Mouse (Mus musculus): ENCODE measurements around the gene Sgms2.
A peak's percentile ranks its signal among the peaks of the same experiment; 100 is the strongest.

Sgms2 gene

DNA sequence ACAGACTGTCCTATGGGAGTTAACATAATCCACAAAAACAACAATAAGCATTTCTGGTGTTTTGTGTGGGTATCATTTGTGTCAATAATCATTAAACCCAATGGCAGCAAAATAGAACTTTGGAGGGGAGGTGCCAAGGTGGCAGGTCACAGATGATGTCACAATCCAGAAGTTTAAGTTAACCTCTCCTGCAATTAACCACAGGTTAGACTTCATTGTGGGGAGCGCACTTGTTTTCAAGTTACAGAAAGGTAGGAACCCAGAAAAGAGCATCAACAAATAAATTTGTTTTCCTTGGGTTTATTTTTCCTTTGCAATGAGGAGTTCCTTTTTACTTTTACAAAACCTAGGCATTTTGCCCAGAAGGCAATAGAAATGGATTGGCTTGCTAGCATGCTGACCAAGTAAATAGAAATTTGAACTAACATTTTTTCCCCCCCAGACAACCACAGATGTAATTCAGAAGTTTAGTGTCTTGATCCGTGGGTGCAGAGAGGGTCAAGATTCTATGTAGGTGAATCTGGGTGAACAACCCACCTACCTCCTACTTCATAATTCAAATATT, at the start of gene Sgms2:
Sgms2 (minus strand) TSS at position 51 of the 565 bp plus-strand sequence.
- DNase-seq (ENCODE audit: low spot score in 2 of 2): no peak

DNA sequence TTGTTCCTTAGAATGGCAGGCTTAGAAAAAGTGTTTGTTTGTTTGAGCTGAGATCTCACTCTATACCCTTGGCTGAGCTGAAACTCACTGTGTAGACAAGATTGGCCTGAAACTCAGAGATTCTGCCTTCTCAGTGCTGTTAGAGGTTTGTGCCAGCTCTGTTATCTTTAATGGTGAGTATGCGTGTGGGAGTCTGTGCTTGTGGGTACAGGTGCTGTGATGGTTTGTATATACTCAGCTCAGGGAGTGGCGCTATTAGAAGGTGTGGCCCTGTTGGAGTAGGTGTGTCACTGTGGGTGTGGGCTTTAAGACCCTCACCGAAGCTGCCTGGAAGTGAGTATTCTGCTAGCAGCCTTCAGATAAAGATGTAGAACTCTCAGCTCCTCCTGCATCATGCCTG, 34.0 kb upstream of the Sgms2 start:
- no peak for DNase-seq (ENCODE audit: low spot score in 2 of 2)

- peak in 1 of 2 experiments; percentile 41 for DNase-seq (ENCODE audit: low spot score in 2 of 2)
Observed at GRCm38 (mm10) chr3:131524779-131525178, 33.6 kb upstream of the Sgms2 start.

DNA sequence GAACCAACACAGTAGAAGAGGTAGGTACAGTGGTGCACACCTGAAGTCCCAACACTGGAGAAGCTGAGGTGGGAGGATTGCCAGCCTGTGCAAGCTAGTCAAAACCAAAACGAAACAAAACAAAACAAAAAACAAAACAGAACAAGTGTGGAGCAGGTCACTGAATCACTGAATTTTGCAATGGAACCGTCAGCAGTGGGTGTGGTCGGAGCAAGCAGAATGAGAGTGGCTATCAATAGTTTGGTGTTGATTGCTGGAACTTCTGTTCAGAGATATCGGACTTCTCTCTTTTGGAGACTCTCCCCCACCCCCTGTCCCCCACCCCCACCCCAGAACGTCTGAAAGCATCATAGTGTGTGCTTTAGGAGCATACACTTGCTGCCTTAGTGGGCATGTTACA, 33.0 kb upstream of the Sgms2 start:
- no peak for DNase-seq (ENCODE audit: low spot score in 2 of 2)

DNA sequence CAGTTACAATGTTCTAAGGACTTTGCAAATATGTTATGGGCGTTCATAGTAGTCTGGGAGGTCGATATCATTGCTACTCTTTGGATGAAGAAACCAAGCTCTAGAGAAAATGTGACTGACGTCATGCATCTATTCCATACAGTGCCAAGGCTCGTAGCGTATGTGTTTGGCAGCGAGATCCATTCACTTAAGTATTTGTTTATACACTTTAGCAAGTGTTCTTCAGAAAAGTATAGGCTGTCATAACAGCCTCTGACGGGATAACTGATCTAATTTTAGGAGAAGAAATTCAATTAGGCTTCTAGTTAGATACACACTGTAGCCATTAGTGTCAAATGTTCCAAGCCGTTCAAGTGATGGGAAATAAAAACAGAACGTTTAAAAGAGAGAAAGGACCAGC, 32.5 kb upstream of the Sgms2 start:
- DNase-seq (ENCODE audit: low spot score in 2 of 2): no peak

- DNase-seq (ENCODE audit: low spot score in 2 of 2): no peak
Observed at GRCm38 (mm10) chr3:131522243-131522642, 31.0 kb upstream of the Sgms2 start.

DNA sequence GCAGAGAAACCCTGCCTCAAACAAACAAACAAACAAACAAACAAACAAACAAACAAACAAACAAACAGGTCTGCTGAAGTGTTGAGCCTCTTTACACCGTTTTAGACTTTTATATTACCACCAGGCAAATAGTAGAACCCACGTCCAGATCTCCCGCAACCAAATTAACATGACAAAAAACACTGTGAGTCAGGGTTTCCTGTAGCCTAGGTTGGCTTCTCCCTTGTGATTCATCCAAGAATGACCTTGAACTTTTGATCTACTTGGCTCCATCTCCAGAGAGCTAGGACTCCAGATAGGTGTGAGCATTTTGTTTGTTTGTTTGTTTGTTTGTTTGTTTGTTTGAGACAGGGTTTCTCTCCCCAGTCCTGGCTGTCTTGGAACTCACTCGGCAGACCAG, 30.0 kb upstream of the Sgms2 start:
- no peak for DNase-seq (ENCODE audit: low spot score in 2 of 2)

DNA sequence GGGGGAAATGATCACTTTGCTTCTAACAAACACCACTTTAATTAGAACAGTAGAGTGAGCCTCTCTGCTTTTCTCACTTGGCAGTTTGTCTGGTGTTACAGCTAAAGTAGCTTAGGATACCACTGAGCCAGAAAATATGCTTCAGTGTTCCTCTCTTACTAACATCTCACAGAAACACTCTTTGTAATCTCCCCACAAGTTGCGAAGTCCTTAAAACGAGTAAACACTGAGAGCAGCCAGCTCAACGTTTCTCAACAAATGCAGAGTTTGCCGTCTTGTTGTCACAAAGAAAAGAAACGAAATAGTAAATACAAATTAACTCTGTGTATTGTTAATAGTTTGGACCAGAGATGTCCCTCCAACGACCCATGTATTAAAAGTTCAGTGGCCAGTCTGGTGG, 26.5 kb upstream of the Sgms2 start:
- DNase-seq (ENCODE audit: low spot score in 2 of 2): no peak

DNA sequence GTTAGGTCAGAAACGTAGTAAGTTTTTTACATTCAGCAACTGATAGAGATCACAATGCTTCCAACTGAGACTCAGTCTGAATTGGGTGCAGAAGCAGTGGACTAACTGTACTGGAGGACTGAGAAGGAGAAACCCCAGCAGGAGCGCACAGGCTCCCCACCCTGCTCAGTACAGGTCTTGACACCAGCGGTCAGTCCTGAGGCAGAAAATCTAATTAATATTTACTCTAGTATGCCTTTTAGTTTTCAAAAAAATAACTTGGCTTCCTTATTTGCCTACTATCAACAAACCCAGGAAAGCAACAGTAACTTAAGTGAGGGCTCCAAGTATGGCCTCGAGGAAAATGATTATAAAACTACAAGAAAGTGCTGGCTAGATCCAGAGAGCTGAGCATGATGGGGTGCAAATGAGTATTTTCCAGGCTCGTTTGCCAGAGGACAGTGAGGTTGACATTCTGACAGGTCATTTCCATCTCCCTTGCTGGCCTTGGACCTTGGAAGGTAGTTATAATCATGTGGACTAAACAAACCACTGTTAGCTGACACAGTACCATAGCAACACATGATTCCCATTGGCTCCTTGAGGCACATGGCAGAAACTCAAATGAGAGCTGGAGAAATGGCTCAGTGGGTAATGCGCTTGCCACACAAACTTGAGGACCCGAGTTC, 25.3 kb upstream of the Sgms2 start:
- no peak for DNase-seq (ENCODE audit: low spot score in 2 of 2)

- DNase-seq (ENCODE audit: low spot score in 2 of 2): no peak
Observed at GRCm38 (mm10) chr3:131511616-131512015, 20.4 kb upstream of the Sgms2 start.

- no peak for DNase-seq (ENCODE audit: low spot score in 2 of 2)
Observed at GRCm38 (mm10) chr3:131508024-131508423, 16.8 kb upstream of the Sgms2 start.

- no peak for DNase-seq (ENCODE audit: low spot score in 2 of 2)
Observed at GRCm38 (mm10) chr3:131504595-131505223, 13.5 kb upstream of the Sgms2 start.

DNA sequence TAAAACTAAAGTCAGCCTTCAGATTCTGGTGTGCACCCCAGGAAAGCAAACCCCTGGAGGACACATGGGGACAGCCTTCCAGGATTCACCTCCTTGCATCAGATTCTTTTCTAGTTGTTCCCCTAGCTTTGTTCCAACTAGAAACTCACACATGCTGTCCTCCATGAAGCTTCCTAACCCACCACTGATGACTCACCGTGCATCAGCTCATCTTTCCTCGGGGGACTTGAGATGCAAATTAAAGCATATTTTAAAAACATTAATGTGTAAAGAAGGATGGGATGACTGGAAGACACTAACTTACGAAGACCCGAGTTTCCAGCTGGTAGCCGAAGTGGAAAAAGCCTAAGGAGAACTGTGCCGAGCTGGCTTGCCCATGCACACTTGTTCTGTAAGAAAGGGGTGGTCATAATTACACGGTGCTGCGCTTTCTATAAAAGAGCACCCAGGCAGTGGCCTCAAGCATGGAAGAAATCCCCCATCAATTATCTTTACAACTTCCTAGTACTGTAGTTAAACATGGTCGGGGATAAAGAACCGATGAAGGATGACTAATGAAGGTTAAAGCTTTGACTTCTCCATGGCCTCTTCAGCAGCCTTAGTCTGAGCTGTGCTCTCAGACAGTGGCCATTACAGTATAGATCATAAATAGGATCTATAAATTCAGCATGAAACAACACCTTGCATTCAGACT, 10.6 kb upstream of the Sgms2 start:
- DNase-seq (ENCODE audit: low spot score in 2 of 2): no peak

DNA sequence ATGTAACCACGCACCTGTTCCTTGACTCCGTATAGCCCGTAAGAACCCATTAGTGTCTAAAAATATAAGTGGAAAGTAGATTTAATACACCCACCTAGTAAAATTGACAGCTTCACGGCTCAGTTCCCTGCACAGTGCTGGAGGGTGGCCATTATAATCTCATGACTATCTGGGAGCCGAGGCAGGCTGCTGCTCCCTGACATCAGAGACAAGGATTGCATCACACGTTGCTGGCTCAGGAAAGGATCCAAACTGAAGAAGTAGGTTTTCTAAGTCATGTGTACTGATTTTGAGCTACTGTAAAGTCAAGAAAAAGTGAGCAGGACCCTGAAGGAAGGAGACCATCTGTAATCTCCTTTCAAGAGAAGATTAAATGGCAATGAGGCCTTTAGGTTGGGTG, 8.4 kb upstream of the Sgms2 start:
- no peak for DNase-seq (ENCODE audit: low spot score in 2 of 2)

DNA sequence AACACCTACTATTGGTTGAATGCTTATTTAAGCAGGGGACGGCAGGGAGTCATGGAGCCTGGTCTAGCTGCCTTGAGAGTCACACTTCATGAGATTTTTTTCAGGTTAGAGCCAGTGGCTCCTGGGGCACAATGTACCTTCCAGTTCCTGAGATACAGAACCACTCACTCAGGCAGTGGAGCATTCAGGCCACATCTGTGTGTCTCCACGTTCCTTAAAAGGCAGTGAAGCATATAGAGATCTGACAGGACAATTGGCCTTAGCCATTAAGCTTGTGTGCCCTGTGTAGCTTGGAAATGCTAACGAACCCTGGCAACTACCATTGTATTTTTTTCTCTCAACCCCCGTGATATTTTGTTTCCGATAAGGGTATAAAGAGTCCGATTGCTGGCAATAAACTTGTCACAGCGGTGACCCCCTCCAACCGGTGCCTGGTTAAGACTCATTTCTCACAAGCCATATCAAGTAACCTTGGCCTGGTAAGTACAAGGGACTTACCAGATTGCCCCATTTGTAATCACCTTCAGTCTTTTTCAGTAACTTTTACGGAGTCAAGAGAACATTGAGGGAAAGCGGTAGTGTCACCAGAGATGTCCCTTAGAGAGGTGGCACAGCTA, 5.4 kb upstream of the Sgms2 start:
- DNase-seq (ENCODE audit: low spot score in 2 of 2): no peak

- DNase-seq (ENCODE audit: low spot score in 2 of 2): no peak
Observed at GRCm38 (mm10) chr3:131495076-131495475, 3.9 kb upstream of the Sgms2 start.

GRCm38 (mm10) chr3:131493194-131493593, 2.0 kb upstream of the Sgms2 start:
- no peak for DNase-seq (ENCODE audit: low spot score in 2 of 2)

DNA sequence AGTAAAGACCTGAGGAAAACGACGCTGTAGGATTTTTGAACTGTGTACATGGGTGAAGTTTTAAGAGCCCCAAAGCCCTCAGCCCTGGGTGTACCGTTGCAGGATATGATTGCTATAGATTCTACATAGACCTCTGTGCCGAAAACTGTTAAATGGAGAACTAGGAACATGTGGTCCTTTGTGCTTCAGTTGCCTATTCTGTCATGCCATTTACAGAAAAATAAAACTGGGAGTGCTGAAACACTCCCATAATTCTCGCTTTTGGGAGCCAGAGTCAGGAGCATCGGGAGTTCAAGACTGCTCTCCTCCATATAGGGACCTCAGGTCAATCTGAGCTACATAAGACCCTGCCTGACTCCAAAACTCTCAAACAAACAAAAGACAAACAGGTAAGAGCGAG, 769 bp upstream of the Sgms2 start:
- no peak for DNase-seq (ENCODE audit: low spot score in 2 of 2)

- peak in 1 of 2 experiments; percentile 26 for DNase-seq (ENCODE audit: low spot score in 2 of 2)
Observed at GRCm38 (mm10) chr3:131490143-131490908, 885 bp downstream of the Sgms2 start.

DNA sequence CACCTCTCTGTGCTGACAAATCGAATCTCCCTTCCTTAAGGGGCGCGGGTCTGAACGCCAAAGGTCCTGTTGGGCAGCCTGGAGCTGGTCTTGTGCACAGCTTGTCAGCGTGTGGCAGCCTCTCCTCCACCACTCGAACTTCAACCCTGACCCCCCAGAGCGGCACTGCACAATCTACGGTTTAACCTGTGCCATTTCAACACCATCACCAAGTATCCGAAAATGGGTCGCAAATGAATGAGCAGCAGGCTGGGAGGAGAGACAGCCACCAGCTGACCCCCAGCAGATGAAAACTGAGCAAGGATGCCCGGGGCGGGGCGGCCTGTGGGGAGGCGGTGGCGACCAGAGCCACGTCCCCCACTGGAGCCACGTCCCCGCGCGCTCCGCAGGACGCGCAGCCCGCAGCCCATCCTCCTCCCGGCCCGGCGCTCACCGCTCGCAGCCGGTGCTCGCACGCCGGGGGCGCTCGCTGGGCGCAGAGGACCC, 1.5 kb downstream of the Sgms2 start:
- peak in 1 of 2 experiments; percentile 11 for DNase-seq (ENCODE audit: low spot score in 2 of 2)

DNA sequence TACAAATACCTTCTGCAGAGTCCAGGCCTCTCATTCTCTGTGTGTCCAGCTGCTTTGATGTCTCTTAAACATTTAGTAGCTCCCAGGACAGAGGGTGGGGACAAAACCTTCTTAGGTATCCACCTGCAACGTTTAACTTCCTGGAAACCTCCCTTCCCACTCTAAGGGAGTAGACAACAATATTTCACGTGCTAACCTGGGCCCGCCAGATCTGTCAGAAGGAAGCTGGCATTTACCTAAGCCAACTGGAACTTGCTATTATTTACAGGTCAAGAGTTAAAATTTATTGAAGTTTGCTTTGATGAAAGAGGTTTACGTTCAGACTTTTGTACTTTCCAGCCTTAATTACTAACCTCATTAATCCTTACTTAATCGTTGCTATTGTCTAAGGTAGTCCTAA, 2.2 kb downstream of the Sgms2 start:
- no peak for DNase-seq (ENCODE audit: low spot score in 2 of 2)

Data from left cerebral cortex, adult 9 months (tissue).